Mouse (Mus musculus): Measurements from ENCODE around the gene Zfp456. TPM values are rescaled to one million over a fixed set of nuclear protein-coding genes. Genes with fewer than 3 reads are reported as not detected.
"Not testable (repeated sequence)": the region's sequence is repeated elsewhere in the genome, so short reads cannot be mapped to it uniquely, and the experiment has no call there.

The Zfp456 gene
- polyA plus RNA-seq, 1 experiment from 2014 or later = 1.4 TPM

DNA sequence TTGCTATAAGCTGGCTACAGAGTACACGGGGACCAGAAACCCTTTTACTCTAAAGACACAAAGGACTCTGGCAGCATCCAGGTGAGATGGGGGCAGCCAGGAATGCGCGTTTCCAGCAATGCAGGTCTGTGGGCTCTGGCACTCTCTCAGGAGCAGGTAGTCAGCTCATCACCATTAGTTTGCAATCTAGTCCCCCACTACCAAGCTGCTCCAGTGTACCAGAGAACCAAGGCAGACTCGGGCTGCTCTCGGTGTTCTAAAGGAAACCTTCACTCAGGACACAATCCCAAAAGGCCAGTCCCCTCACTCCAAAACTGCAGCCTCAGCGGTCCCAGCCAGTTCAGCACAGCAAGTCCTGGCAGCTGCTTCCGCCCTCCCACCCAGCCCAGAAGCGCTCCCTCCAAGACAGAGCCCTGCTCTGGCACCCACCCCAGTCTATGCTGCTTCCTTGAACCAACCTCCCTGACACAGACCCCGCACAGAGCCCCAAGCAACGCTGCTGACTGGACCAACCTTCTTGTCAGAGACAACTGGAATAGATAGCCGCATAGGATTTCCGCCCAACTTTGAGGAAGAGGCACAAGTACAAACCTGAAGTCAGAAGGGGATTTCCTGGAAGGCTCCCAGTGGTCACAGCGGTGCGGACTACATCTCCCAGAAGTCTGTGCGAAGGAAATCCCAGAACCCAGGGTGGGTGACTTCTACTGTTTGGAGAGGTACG lies 23.7 kb upstream of the Zfp456 start, which contains the start of gene Zfp429:
TSS of gene Zfp429 (minus strand) at position 637 of the 721 bp plus-strand sequence.
- H3K4me2 ChIP-seq (ENCODE audit: low read length) = peak within 1 kb of the TSS; percentile 62
- not testable (repeated sequence) for H3K4me1 ChIP-seq (ENCODE audit: control insufficient read depth in 2 of 2, insufficient read depth in 2 of 2, low read length in 2 of 2); H3K27me3 ChIP-seq (ENCODE audit: control insufficient read depth, insufficient read depth, low read length); H3K9me3 ChIP-seq (ENCODE audit: control insufficient read depth, low read length); H3K36me3 ChIP-seq (ENCODE audit: control insufficient read depth, insufficient read depth, low read length)
- H3K4me3 ChIP-seq (ENCODE audit: control insufficient read depth in 1 of 2, insufficient read depth in 1 of 2, low read depth in 1 of 2, low read length in 2 of 2) = peak within 1 kb of the TSS; percentile 70
- 3% methylated on average over 14 of the region's 16 CpGs for WGBS
- peak; percentile 88 for ATAC-seq (ENCODE audit: insufficient number of reproducible peaks, insufficient read depth, low FRiP score, low read depth)
- peak within 1 kb of the TSS in 1 of 2 experiments; percentile 57; a peak in 1 of 4 replicates for H3K27ac ChIP-seq (replicated peaks in 1 of 2; ENCODE audit: control insufficient read depth in 1 of 2, insufficient read depth in 1 of 2, low read depth in 2 of 2, low read length in 2 of 2)
- H3K9ac ChIP-seq (ENCODE audit: low read length) = peak within 1 kb of the TSS; percentile 72

DNA sequence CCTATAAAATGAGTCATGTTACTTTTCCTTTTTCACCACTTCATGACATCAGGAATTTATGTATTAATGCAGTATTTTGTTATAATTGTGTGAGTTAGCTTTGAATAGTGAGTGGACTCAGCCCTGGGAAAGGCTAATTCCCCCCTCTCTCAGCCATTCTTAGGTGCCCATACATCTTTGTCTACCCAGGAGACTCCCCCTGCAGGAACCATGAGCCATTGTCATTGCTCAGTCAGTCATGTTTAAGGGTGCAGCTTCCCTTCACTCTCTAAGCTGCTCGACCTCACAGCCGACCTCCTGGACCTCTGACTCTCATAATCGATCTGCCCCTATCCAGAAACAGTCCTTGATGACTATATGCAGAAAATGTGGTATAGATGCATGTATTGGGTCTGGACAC lies 645 bp upstream of the Zfp456 start:
- not testable (repeated sequence) for H3K4me2 ChIP-seq (ENCODE audit: low read length); H3K9me3 ChIP-seq (ENCODE audit: control insufficient read depth, low read length); ATAC-seq (ENCODE audit: insufficient number of reproducible peaks, insufficient read depth, low FRiP score, low read depth); H3K9ac ChIP-seq (ENCODE audit: low read length); H3K27ac ChIP-seq (replicated peaks in 1 of 2; ENCODE audit: control insufficient read depth in 1 of 2, insufficient read depth in 1 of 2, low read depth in 2 of 2, low read length in 2 of 2); H3K27me3 ChIP-seq (ENCODE audit: control insufficient read depth, insufficient read depth, low read length); H3K4me1 ChIP-seq (ENCODE audit: control insufficient read depth in 2 of 2, insufficient read depth in 2 of 2, low read length in 2 of 2); H3K4me3 ChIP-seq (ENCODE audit: control insufficient read depth in 1 of 2, insufficient read depth in 1 of 2, low read depth in 1 of 2, low read length in 2 of 2); H3K36me3 ChIP-seq (ENCODE audit: control insufficient read depth, insufficient read depth, low read length)
- WGBS = 89% methylated on average over 3 of the region's 3 CpGs

GRCm38 (mm10) chr13:67360131-67360744 lies 15.4 kb downstream of the Zfp456 start, which contains the start of the genes Gm28044 and Zfp953:
Gene Gm28044, minus strand, starts transcription at chr13:67360536.
Gene Zfp953, minus strand, starts transcription at chr13:67360605.
- H3K4me1 ChIP-seq (ENCODE audit: control insufficient read depth in 2 of 2, insufficient read depth in 2 of 2, low read length in 2 of 2) = peaks cover 0 to 6% of the 10 kb centered on the region in 2 experiments; a peak in 1 of 4 replicates
- peak within 1 kb of the TSS; percentile 80 for H3K9ac ChIP-seq (ENCODE audit: low read length)
- peak within 1 kb of the TSS; percentile 71 to 87 for H3K4me3 ChIP-seq (ENCODE audit: control insufficient read depth in 1 of 2, insufficient read depth in 1 of 2, low read depth in 1 of 2, low read length in 2 of 2)
- H3K36me3 ChIP-seq (ENCODE audit: control insufficient read depth, insufficient read depth, low read length) = no peaks in the 10 kb centered on the region
- peak within 1 kb of the TSS; percentile 71 for H3K4me2 ChIP-seq (ENCODE audit: low read length)
- ATAC-seq (ENCODE audit: insufficient number of reproducible peaks, insufficient read depth, low FRiP score, low read depth) = peak; percentile 83
- H3K27ac ChIP-seq (replicated peaks in 1 of 2; ENCODE audit: control insufficient read depth in 1 of 2, insufficient read depth in 1 of 2, low read depth in 2 of 2, low read length in 2 of 2) = peak within 1 kb of the TSS; percentile 63 to 67
- no peaks in the 10 kb centered on the region for H3K9me3 ChIP-seq (ENCODE audit: control insufficient read depth, low read length)
- WGBS = under 1% methylated on average over 15 of the region's 15 CpGs
- H3K27me3 ChIP-seq (ENCODE audit: control insufficient read depth, insufficient read depth, low read length) = no peaks in the 10 kb centered on the region

DNA sequence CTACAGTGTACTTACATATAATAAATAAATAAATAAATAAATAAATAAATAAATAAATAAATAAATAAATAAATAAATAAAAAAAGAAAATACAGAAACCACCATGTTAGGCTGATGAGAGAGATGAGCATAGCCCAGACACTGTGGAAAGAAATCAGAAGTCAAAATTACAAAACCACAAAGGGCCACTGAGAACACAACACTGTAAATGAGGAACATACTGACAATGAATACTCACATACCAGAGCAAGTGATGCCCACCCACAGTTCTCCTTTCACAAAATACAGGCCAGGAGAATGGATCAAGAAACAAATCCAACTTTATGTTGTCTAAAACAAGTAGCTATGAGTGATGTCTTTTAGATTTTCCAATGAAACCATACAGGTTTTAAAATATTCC lies 23.8 kb downstream of the Zfp456 start:
- ATAC-seq (ENCODE audit: insufficient number of reproducible peaks, insufficient read depth, low FRiP score, low read depth) = no peak

GRCm38 (mm10) chr13:67343422-67343821 lies 32.2 kb downstream of the Zfp456 start:
- Histone ChIP-seq H3K4me1 (ENCODE audit: control insufficient read depth in 2 of 2, insufficient read depth in 2 of 2, low read length in 2 of 2) (no peaks in the 10 kb centered on the region), H3K9ac (ENCODE audit: low read length) (no peak overlapping the region), H3K9me3 (ENCODE audit: control insufficient read depth, low read length) (no peaks in the 10 kb centered on the region), H3K36me3 (ENCODE audit: control insufficient read depth, insufficient read depth, low read length) (peaks cover 33% of the 10 kb centered on the region), H3K4me3 (ENCODE audit: control insufficient read depth in 1 of 2, insufficient read depth in 1 of 2, low read depth in 1 of 2, low read length in 2 of 2) (no peak overlapping the region), H3K27ac (replicated peaks in 1 of 2; ENCODE audit: control insufficient read depth in 1 of 2, insufficient read depth in 1 of 2, low read depth in 2 of 2, low read length in 2 of 2) (no peak overlapping the region), H3K4me2 (ENCODE audit: low read length) (no peak overlapping the region), H3K27me3 (ENCODE audit: control insufficient read depth, insufficient read depth, low read length) (no peaks in the 10 kb centered on the region)
- ATAC-seq (ENCODE audit: insufficient number of reproducible peaks, insufficient read depth, low FRiP score, low read depth) = no peak
- 77% methylated on average over 2 of the region's 2 CpGs for WGBS

More for the DNA sequence above, 23.8 kb downstream of the Zfp456 start:
- Histone ChIP-seq H3K27ac (replicated peaks in 1 of 2; ENCODE audit: control insufficient read depth in 1 of 2, insufficient read depth in 1 of 2, low read depth in 2 of 2, low read length in 2 of 2) (no peak overlapping the region), H3K9ac (ENCODE audit: low read length) (no peak overlapping the region), H3K4me1 (ENCODE audit: control insufficient read depth in 2 of 2, insufficient read depth in 2 of 2, low read length in 2 of 2) (no peaks in the 10 kb centered on the region), H3K4me3 (ENCODE audit: control insufficient read depth in 1 of 2, insufficient read depth in 1 of 2, low read depth in 1 of 2, low read length in 2 of 2) (no peak overlapping the region), H3K27me3 (ENCODE audit: control insufficient read depth, insufficient read depth, low read length) (no peaks in the 10 kb centered on the region), H3K4me2 (ENCODE audit: low read length) (no peak overlapping the region), H3K36me3 (ENCODE audit: control insufficient read depth, insufficient read depth, low read length) (no peaks in the 10 kb centered on the region), H3K9me3 (ENCODE audit: control insufficient read depth, low read length) (no peaks in the 10 kb centered on the region)

- no peaks in the 10 kb centered on the region for H3K9me3 ChIP-seq (ENCODE audit: control insufficient read depth, low read length)
- peak overlapping the region; percentile 68 for H3K4me2 ChIP-seq (ENCODE audit: low read length)
- H3K27me3 ChIP-seq (ENCODE audit: control insufficient read depth, insufficient read depth, low read length) = no peaks in the 10 kb centered on the region
- 0 out of 4 replicates have a peak, but pooled peaks cover 0 to 8% of the 10 kb centered on the region in 2 experiments for H3K4me1 ChIP-seq (ENCODE audit: control insufficient read depth in 2 of 2, insufficient read depth in 2 of 2, low read length in 2 of 2)
- 71% methylated on average over 1 of the region's 1 CpGs for WGBS
- peak overlapping the region in 1 of 2 experiments; percentile 66; a peak in 1 of 4 replicates for H3K27ac ChIP-seq (replicated peaks in 1 of 2; ENCODE audit: control insufficient read depth in 1 of 2, insufficient read depth in 1 of 2, low read depth in 2 of 2, low read length in 2 of 2)
- peak overlapping the region; percentile 75 for H3K9ac ChIP-seq (ENCODE audit: low read length)
- no peaks in the 10 kb centered on the region for H3K36me3 ChIP-seq (ENCODE audit: control insufficient read depth, insufficient read depth, low read length)
- peak overlapping the region; percentile 58 to 59 for H3K4me3 ChIP-seq (ENCODE audit: control insufficient read depth in 1 of 2, insufficient read depth in 1 of 2, low read depth in 1 of 2, low read length in 2 of 2)
- ATAC-seq (ENCODE audit: insufficient number of reproducible peaks, insufficient read depth, low FRiP score, low read depth) = no peak
Observed at GRCm38 (mm10) chr13:67332877-67333276, 42.7 kb downstream of the Zfp456 start.

- H3K36me3 ChIP-seq (ENCODE audit: control insufficient read depth, insufficient read depth, low read length) = no peaks in the 10 kb centered on the region
- no peaks in the 10 kb centered on the region for H3K27me3 ChIP-seq (ENCODE audit: control insufficient read depth, insufficient read depth, low read length)
- peak; percentile 84 for ATAC-seq (ENCODE audit: insufficient number of reproducible peaks, insufficient read depth, low FRiP score, low read depth)
- H3K4me2 ChIP-seq (ENCODE audit: low read length) = peak within 1 kb of the TSS; percentile 68
- peak within 1 kb of the TSS; percentile 58 to 59 for H3K4me3 ChIP-seq (ENCODE audit: control insufficient read depth in 1 of 2, insufficient read depth in 1 of 2, low read depth in 1 of 2, low read length in 2 of 2)
- 14% methylated on average over 17 of the region's 17 CpGs for WGBS
- H3K4me1 ChIP-seq (ENCODE audit: control insufficient read depth in 2 of 2, insufficient read depth in 2 of 2, low read length in 2 of 2) = 0 out of 4 replicates have a peak, but pooled peaks cover 0 to 8% of the 10 kb centered on the region in 2 experiments
- H3K9ac ChIP-seq (ENCODE audit: low read length) = peak within 1 kb of the TSS; percentile 75
- H3K27ac ChIP-seq (replicated peaks in 1 of 2; ENCODE audit: control insufficient read depth in 1 of 2, insufficient read depth in 1 of 2, low read depth in 2 of 2, low read length in 2 of 2) = peak within 1 kb of the TSS; percentile 54 to 66; a peak in 3 of 4 replicates
- no peaks in the 10 kb centered on the region for H3K9me3 ChIP-seq (ENCODE audit: control insufficient read depth, low read length)
Observed at GRCm38 (mm10) chr13:67332019-67332724, 43.4 kb downstream of the Zfp456 start, which contains the start of gene Zfp595. Gene Zfp595, minus strand, starts transcription at chr13:67332570.
